Mouse (Mus musculus) liver, adult 2 months (tissue): ENCODE measurements around the gene Il11ra1. TPM values are rescaled to one million over a fixed set of nuclear protein-coding genes. Genes with fewer than 3 reads are reported as not detected.

Experiments used
- DNase-seq: peaks from one replicate; pipeline ENCODE4 v3.0.0-alpha.2; 2011; ENCODE audit warnings: low read depth, low spot score; ENCODE audit errors: extremely low read depth
- H3K27ac ChIP-seq: fragments of 200-500 bp; replicated peaks from 2 replicates; pipeline ENCODE4 v1.5.1; 2012; ENCODE audit warnings: low read depth, mild to moderate bottlenecking, control low read depth, inconsistent platforms, low read length; ENCODE audit not compliant: insufficient read depth
- H3K27me3 ChIP-seq: fragments of 200-500 bp; 2 replicates; pipeline ENCODE4 v1.6.1; 2012; ENCODE audit warnings: mild to moderate bottlenecking, moderate library complexity, low read length, inconsistent platforms; ENCODE audit not compliant: control insufficient read depth, insufficient read depth
- H3K36me3 ChIP-seq: fragments of 200-500 bp; 2 replicates; pipeline ENCODE4 v1.6.1; 2012; ENCODE audit warnings: low read length, inconsistent platforms; ENCODE audit not compliant: control insufficient read depth, insufficient read depth
- H3K4me1 ChIP-seq: fragments of 200-500 bp; 2 replicates; pipeline ENCODE4 v1.6.1; 2011; ENCODE audit warnings: low read length; ENCODE audit not compliant: control insufficient read depth, insufficient read depth
- H3K4me3 ChIP-seq: fragments of 200-500 bp; 2 replicates; pipeline ENCODE4 v1.5.1; 2011; ENCODE audit warnings: low read depth, mild to moderate bottlenecking, control low read depth, low read length, moderate library complexity; ENCODE audit not compliant: insufficient read depth
- H3K79me2 ChIP-seq: fragments of 200-500 bp; 2 replicates; pipeline ENCODE4 v1.6.1; 2012; ENCODE audit warnings: inconsistent platforms, mild to moderate bottlenecking, low read length, moderate library complexity; ENCODE audit not compliant: control insufficient read depth, insufficient read depth
- H3K9ac ChIP-seq: fragments of 200-500 bp; 2 replicates; pipeline ENCODE4 v1.6.1; 2012; ENCODE audit warnings: low read depth, mild to moderate bottlenecking, control low read depth, inconsistent platforms, low read length
- CTCF ChIP-seq: fragments of 200-500 bp; IDR thresholded peaks from 2 replicates; pipeline ENCODE4 v1.5.1; 2011; ENCODE audit warnings: low read depth, low read length, control low read depth
- POLR2A ChIP-seq: fragments of 200-500 bp; IDR thresholded peaks from 2 replicates; pipeline ENCODE4 v1.6.1; 2011; ENCODE audit warnings: low read length, control low read depth; ENCODE audit not compliant: insufficient read depth; ENCODE audit errors: extremely low read depth
- WGBS: fragments of 180-500 bp; shearing (Covaris S2); methylation state at CpG from one replicate; pipeline ENCODE4 v1.1.7; 2018; 5-methylcytosine and 5-hydroxymethylcytosine counted together
- polyA plus RNA-seq: library from polyadenylated mRNA; depleted of rRNA; stranded (reverse); fragments of >200 nt; gene quantifications from 2 replicates; pipeline ENCODE4 v1.2.3, GENCODE M21; 2012
- total RNA-seq: library from RNA; depleted of rRNA; stranded (reverse); fragments of >200 nt; gene quantifications from 2 replicates; pipeline ENCODE4 v1.2.3, GENCODE M21; 2014

Il11ra1 gene
- total and polyA plus RNA-seq, 2 experiments = 38.6 to 155 TPM

DNA sequence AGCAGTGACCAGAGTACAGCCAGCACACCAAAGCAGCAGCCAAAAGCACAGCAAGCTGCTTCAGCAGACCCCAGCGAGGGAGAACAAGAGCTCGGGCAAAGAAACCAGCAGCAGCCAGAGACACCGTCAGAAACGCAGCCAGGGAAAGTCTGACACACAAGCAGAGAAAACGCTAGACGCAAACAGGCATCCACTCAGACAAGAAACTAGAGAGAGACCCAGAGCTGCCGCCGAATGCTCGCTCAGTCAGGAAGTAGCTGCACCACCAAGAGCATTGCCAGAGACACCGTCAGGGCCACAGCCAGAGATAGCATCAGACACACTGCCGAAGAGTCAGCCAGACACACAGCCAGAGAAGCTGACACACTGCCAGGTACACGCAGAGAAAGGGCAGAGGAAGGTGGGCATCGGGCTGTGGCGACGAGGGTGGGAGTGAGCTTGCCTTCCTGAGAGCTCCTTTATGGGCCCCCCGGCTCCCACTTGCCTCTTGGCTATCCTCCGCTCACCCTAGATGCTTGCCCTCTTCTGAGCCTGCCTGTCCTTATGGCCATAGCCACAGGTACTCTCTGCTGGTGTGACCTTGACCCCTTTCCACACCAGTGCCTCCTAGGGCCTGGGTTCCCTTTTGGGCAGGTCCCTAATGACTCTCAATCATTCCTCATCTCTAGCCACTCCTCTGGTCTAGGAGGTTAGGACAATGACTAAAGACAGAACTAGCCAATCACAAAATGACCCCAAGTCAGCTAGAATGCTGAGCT lies 23.4 kb upstream of the Il11ra1 start:
- no peak overlapping the region for H3K27ac ChIP-seq
- no peak overlapping the region for H3K4me3 ChIP-seq
- TF ChIP-seq POLR2A = no peak
- no peak for TF ChIP-seq CTCF
- WGBS = 64% methylated on average over 17 of the region's 17 CpGs
- no peaks in the 10 kb centered on the region for H3K36me3 ChIP-seq
- H3K4me1 ChIP-seq = no peaks in the 10 kb centered on the region
- no peak overlapping the region for H3K9ac ChIP-seq
- H3K79me2 ChIP-seq = no peaks in the 10 kb centered on the region
- no peak for DNase-seq
- peaks cover 3% of the 10 kb centered on the region; the same call in 1 of the 2 replicates for H3K27me3 ChIP-seq

DNA sequence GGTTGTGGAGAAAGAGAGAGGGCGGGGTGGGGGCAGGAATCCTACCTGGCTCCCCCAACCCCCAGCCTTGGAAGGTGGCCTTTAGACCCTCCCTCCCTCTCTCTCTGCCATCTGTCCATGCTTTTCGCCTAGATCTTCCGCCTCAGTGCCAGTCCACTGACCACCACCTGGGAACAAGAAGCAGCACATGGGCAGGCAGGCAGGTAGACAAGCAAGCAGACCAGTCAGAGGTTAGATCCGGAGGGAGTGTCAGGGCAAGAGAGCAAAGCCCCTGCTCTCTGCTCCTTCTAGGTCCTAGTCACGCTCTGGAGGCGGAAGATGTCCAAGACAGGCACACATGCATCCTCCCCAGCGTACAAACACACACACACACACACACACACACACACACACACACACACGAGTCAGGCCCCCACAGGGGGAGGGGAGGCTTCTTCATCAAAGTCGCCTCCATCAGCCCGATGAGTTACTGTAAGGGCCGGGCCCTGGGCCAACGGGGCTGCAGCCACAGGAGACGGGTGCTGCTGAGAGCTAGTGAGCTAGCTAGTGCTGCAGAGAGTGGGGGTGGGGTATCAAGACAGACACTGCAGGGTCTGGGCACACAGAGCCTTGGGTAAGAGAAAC lies 22.7 kb upstream of the Il11ra1 start:
- WGBS = 75% methylated on average over 13 of the region's 13 CpGs
- DNase-seq = no peak
- Histone ChIP-seq H3K27me3 (peaks cover 3% of the 10 kb centered on the region; the same call in 1 of the 2 replicates), H3K27ac (no peak overlapping the region), H3K36me3 (no peaks in the 10 kb centered on the region), H3K4me1 (no peaks in the 10 kb centered on the region), H3K9ac (no peak overlapping the region), H3K79me2 (no peaks in the 10 kb centered on the region), H3K4me3 (no peak overlapping the region)
- TF ChIP-seq POLR2A (no peak), CTCF (no peak)

DNA sequence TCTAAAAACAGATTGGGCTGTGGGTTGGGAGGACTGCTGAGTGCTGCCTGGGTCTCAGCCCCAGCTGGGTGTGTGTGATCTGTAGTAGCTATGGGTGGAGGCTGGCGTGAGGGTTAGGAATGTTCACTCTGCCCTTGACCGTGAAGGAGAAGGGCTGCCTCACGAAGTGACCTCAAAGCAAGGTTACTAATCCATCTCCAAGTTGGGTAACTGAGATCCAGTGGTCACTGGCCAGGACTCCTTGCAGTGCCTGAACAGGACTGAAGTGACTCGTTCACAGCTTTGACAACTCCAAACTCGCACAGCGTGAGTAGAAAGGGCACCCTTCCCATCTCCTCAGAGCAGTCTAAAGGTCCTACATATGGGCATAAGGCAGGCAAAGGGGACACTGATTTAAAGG lies 20.9 kb upstream of the Il11ra1 start:
- no peak overlapping the region for H3K4me3 ChIP-seq
- H3K9ac ChIP-seq = no peak overlapping the region
- peaks cover 3% of the 10 kb centered on the region; the same call in 1 of the 2 replicates for H3K27me3 ChIP-seq
- no peak for DNase-seq
- H3K79me2 ChIP-seq = no peaks in the 10 kb centered on the region
- TF ChIP-seq CTCF = no peak
- no peak for TF ChIP-seq POLR2A
- WGBS = 78% methylated on average over 6 of the region's 6 CpGs
- H3K36me3 ChIP-seq = no peaks in the 10 kb centered on the region
- H3K27ac ChIP-seq = no peak overlapping the region
- no peaks in the 10 kb centered on the region for H3K4me1 ChIP-seq

DNA sequence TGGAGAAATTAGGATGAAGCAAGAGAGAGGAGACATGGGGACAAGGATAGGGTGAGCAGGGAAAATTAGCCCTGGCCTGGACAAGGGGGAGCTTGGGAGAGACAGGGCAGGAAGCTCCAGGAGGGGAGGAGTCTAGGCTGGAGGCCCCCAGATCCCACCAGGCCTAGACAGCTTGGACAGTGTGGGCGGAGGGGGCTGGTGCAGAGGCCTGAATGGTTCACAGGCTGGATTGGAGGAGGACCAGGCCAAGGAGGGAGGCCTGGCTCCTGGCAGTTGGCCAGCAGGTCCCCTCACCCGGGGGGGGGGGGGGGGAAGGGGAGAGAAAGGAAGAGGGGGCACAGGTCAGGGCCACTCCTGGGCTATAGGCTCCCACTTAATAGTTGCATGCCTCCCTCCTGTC lies 20.5 kb upstream of the Il11ra1 start:
- H3K9ac ChIP-seq = no peak overlapping the region
- H3K4me3 ChIP-seq = no peak overlapping the region
- H3K4me1 ChIP-seq = no peaks in the 10 kb centered on the region
- H3K27ac ChIP-seq = no peak overlapping the region
- 71% methylated on average over 1 of the region's 2 CpGs for WGBS
- DNase-seq = no peak
- no peaks in the 10 kb centered on the region for H3K36me3 ChIP-seq
- no peaks in the 10 kb centered on the region for H3K79me2 ChIP-seq
- H3K27me3 ChIP-seq = peaks cover 3% of the 10 kb centered on the region; the same call in 1 of the 2 replicates
- TF ChIP-seq CTCF = no peak
- TF ChIP-seq POLR2A = no peak

GRCm38 (mm10) chr4:41681176-41681575 lies 18.6 kb upstream of the Il11ra1 start:
- peaks cover 3% of the 10 kb centered on the region; the same call in 1 of the 2 replicates for H3K27me3 ChIP-seq

GRCm38 (mm10) chr4:41681947-41682346 lies 17.8 kb upstream of the Il11ra1 start:
- H3K4me1 ChIP-seq = no peaks in the 10 kb centered on the region
- 84% methylated on average over 10 of the region's 10 CpGs for WGBS
- no peak for TF ChIP-seq CTCF
- no peak for TF ChIP-seq POLR2A
- no peak overlapping the region for H3K4me3 ChIP-seq
- DNase-seq = no peak
- H3K27ac ChIP-seq = no peak overlapping the region
- peaks cover 3% of the 10 kb centered on the region; the same call in 1 of the 2 replicates for H3K27me3 ChIP-seq
- H3K79me2 ChIP-seq = no peaks in the 10 kb centered on the region
- H3K36me3 ChIP-seq = no peaks in the 10 kb centered on the region
- no peak overlapping the region for H3K9ac ChIP-seq

More at GRCm38 (mm10) chr4:41681176-41681575, 18.6 kb upstream of the Il11ra1 start:
- H3K9ac ChIP-seq = no peak overlapping the region
- no peaks in the 10 kb centered on the region for H3K36me3 ChIP-seq
- DNase-seq = no peak
- TF ChIP-seq CTCF (no peak), POLR2A (no peak)
- WGBS = 74% methylated on average over 4 of the region's 4 CpGs
- no peak overlapping the region for H3K4me3 ChIP-seq
- no peaks in the 10 kb centered on the region for H3K79me2 ChIP-seq
- H3K27ac ChIP-seq = no peak overlapping the region
- H3K4me1 ChIP-seq = no peaks in the 10 kb centered on the region
